Mouse (Mus musculus): Measurements from ENCODE around the gene Galnt18.

Gene Galnt18

GRCm38 (mm10) chr7:111559011-111559410 lies 220.8 kb downstream of the Galnt18 start:
- no peak for DNase-seq (ENCODE audit: low read depth)

- no peak for DNase-seq (ENCODE audit: low read depth)
These were observed 228.8 kb downstream of the Galnt18 start for GRCm38 (mm10) chr7:111550987-111551386.

DNA sequence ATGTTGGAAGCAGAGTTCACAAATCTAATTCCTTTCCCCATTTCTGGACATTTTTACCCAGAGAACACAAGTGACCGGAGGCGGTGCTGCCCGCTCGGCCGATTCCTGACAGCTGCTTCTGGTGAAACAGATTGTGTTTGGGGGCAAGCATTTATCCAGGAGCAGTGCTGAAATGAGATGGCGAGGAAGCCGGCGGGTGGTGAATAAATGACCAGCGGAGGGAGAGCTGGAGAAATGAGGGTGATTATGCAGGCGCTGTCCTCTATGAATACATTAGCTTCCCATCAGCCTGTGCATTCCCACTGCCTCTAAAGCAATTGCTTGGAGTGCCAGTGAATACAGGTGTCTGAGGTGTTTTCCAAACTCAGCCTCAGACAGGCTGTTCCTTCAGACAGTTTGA lies 232.7 kb downstream of the Galnt18 start:
- no peak for DNase-seq (ENCODE audit: low read depth)

DNA sequence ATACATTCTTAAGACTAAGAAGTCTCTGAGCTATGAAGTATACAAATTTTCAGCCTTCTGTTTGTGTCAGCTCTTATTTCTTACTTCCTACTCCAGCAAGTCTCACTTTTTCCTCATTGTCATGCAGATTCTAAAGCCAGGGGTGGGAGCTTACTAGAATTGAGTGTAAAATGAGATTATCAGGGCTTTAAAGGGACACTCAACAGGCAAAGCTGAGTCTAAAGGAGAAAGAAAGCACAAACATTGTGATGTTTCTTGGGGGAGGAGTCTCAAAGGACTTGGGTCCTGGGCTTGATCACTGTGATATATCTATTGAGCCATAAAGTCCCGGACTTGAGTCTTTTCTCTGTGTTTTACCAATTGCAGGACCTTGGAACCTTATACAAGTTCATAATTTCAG lies 234.2 kb downstream of the Galnt18 start:
- DNase-seq (ENCODE audit: low read depth) = no peak

GRCm38 (mm10) chr7:111537946-111538345 lies 241.8 kb downstream of the Galnt18 start:
- no peak for DNase-seq (ENCODE audit: low read depth)

GRCm38 (mm10) chr7:111534826-111535405 lies 244.9 kb downstream of the Galnt18 start:
- DNase-seq (ENCODE audit: low read depth) = no peak

- no peak for DNase-seq (ENCODE audit: low read depth)
These were observed 250.7 kb downstream of the Galnt18 start for GRCm38 (mm10) chr7:111528961-111529643.

GRCm38 (mm10) chr7:111528462-111528861 lies 251.3 kb downstream of the Galnt18 start:
- DNase-seq (ENCODE audit: low read depth) = no peak

DNA sequence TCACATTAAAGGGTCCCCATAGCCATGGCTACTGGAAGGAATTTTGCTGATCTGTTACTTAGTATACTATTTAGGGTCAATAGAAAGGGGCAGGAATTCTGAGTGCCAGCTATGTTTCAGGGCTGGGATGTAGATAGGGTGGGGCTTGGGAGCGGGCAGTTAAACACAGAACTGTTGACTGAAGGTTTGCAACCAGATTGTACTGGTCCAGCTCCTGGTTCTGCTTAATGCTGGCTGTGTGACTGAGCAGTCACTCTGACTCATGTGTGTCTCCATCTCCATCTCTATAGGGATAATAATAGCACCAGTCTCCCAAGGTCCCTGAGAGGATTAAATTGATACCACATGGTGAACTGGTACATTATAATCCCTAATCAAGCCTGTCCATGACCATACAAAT lies 258.9 kb downstream of the Galnt18 start:
- DNase-seq (ENCODE audit: low read depth) = no peak

GRCm38 (mm10) chr7:111518581-111519242 lies 261.1 kb downstream of the Galnt18 start:
- no peak for DNase-seq (ENCODE audit: low read depth)

DNA sequence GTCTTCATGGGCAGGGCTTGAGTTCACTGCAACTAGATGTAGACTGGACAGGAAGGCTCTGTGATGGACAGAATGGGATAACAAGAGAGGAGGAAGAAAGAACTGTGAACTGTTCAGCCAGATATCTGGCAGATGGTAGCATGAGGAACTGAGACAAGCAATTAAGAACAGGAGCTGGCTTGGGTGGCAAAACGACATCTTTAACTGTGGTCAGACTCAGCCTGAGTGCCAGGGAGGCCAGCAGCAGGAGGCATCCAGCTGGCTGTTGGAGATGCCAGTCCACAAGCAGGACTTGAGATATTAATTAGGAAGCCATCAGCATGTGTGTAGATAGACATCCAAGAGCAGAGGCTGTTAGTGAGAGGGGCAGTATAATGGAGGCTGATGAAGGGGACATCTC lies 262.9 kb downstream of the Galnt18 start:
- no peak for DNase-seq (ENCODE audit: low read depth)

DNA sequence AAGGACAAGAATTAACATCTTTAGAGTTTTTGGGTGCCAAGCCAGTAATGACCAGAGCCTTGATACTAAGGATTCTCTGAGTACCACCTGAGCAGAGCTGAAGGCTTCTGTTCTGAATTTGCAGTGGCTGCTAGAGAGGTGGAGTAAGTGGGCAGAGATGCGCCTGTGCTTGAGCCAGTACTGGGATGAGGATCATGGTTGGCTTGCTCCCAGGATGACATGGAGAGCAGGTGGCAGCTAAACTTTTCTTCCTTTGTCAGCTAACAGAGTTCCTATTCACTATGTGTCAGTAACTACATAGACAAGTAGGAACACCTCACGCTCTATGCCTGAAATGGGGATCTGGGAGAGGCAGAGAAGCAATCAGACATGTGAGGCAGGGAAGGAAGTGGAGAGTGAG lies 264.3 kb downstream of the Galnt18 start:
- no peak for DNase-seq (ENCODE audit: low read depth)

DNA sequence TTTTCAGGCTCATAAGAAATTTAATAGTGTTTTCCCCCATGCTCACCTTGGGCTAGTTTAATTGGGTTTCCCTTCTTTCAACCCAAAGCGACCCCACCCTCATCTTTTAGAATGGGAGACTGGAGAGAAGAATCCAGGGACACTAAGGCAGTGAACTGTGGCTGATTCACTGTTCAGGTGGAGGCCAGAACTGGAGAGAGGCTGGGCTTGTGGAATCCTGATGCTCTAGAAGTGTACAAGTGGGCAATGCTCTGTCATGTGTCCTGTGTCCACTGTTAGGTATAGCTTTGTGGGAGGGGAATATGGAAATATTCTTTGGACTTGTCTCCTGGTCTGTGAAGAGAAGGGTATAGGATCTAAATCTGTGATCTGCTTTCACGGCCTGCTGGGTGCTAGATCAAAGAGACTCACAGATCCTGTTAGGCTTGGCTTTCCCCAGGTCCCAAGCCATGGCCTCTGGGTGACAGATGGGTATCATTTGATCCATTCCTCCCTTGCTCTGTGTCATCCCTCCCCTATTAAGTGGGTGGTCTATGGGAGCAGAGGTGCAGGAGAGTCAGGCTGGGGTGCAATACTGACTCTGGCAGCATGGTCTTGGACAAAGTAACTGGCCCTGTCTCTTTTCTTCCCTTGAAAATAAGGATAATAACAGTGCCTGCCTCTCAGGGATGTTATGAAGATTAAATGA lies 270.5 kb downstream of the Galnt18 start:
- DNase-seq (ENCODE audit: low read depth) = no peak

DNA sequence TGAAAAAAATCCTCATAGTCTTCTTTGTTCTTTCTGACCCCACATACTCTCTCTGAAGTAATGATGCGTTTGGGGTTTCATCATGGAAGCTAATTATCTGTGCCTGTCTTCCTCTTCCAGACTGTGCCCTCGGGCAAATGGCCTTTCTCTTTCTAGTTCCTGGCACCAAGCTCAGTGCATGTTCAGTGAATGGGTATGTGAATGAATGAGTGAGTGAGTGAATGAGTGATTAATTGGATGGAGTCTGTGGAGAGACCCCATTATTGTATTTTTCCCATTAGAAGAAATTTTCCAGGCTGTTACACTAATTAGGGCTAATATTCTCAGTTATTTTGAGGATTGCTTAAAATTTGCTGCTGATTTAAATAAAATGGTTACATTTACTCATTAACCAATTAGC lies 279.2 kb downstream of the Galnt18 start:
- no peak for DNase-seq (ENCODE audit: low read depth)

DNA sequence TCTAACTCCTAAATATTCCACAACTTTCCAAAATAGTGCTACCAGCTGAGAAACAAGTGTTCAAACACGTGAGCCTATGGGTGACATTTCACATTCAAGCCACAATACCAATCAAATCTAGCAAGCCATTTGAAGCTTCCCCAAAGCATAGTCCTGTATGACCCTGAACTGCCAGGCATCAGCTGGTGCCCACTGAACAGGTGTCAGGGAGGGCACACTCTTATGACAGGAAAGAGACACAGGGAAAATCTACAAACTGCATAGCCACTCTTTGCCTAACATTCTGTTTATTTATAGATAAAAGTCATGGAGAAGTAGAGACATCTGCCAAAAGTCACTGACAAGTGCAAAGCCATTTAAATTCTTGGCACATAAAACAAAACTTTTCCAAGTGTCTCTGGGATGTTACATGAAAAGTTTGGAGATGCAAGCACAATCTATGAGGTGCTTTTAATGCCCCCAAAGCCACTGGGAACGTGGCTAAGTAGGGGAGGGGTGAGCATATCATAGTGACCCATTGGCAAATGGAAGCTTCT lies 280.5 kb downstream of the Galnt18 start:
- DNase-seq (ENCODE audit: low read depth) = no peak

DNA sequence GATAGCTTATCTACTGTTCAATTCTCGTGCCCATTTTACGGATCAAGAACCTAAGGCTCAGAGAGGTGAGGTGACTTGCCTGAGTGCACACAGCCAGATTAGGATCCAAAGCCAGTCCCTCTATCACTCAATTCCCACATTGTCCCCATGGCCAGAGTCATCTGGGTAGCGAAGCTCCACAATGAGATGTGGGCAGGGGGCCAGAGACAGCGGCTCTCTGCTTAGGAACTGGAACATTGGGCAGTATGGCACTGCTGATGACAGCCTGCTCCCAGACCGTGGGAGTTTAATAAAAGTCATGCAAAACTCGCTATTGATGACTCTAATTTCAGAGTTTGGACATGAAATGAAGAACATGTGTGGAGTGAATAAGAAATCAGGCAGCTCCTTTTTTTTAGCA lies 282.6 kb downstream of the Galnt18 start:
- no peak for DNase-seq (ENCODE audit: low read depth)

- DNase-seq (ENCODE audit: low read depth) = no peak
These were observed 287.4 kb downstream of the Galnt18 start for GRCm38 (mm10) chr7:111492242-111492949.

DNA sequence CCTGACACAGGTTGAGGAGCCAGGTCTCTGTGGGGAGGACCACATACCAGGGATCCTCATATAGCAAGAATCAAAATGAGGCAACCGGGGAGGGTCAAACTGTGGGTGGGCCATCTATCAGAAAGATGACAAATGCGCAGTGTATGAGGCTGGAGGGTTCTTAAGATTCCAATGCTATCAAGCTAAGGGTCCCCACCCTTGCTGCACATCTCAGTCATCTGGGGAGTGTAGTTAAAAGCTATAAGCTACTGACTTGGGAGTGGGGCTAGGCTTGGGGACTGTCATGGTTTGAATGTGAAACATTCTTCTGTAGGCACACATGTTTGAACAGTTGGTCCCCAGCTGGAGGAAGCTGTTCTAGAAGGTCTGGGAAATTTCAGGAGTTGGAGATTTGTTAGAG lies 288.2 kb downstream of the Galnt18 start:
- no peak for DNase-seq (ENCODE audit: low read depth)

- no peak for DNase-seq (ENCODE audit: low read depth)
These were observed 292.9 kb downstream of the Galnt18 start for GRCm38 (mm10) chr7:111486811-111487333.

GRCm38 (mm10) chr7:111483896-111484295 lies 295.9 kb downstream of the Galnt18 start:
- DNase-seq (ENCODE audit: low read depth) = no peak

- no peak for DNase-seq (ENCODE audit: low read depth)
These were observed 296.5 kb downstream of the Galnt18 start for GRCm38 (mm10) chr7:111483321-111483720.

- no peak for DNase-seq (ENCODE audit: low read depth)
These were observed 312.1 kb downstream of the Galnt18 start for GRCm38 (mm10) chr7:111467715-111468114.
